Mouse (Mus musculus) neural tube, embryonic 12.5 days (tissue): ENCODE results near the gene Ugt1a2. TPM values are rescaled to one million over a fixed set of nuclear protein-coding genes. Genes with fewer than 3 reads are reported as not detected.
"Not testable (repeated sequence)": the region's sequence is repeated elsewhere in the genome, so short reads cannot be mapped to it uniquely, and the experiment has no call there.

Experiments
- ATAC-seq: fragments of 200-750 bp; cut with Nextera tagmentation; 2 replicates; pipeline ENCODE4 v1.8.0; 2017; ENCODE audit warnings: low read depth, mild to moderate bottlenecking, moderate TSS enrichment, moderate library complexity; ENCODE audit not compliant: low FRiP score
- H3K27ac ChIP-seq: fragments of 300-500 bp; sonication (generic); 2 replicates; pipeline ENCODE4 v1.5.1; 2016
- H3K27me3 ChIP-seq: fragments of 300-500 bp; sonication (generic); replicated peaks from 2 replicates; pipeline ENCODE4 v1.6.1; 2016; ENCODE audit warnings: mild to moderate bottlenecking
- H3K36me3 ChIP-seq: fragments of 300-500 bp; sonication (generic); 2 replicates; pipeline ENCODE4 v1.6.1; 2016; ENCODE audit warnings: mild to moderate bottlenecking
- H3K4me1 ChIP-seq: fragments of 300-500 bp; sonication (generic); 2 replicates; pipeline ENCODE4 v1.6.1; 2016
- H3K4me2 ChIP-seq: fragments of 300-500 bp; sonication (generic); replicated peaks from 2 replicates; pipeline ENCODE4 v1.6.1; 2016; ENCODE audit warnings: mild to moderate bottlenecking
- H3K4me3 ChIP-seq: fragments of 300-500 bp; sonication (generic); 2 replicates; pipeline ENCODE4 v1.5.1; 2016
- H3K9ac ChIP-seq: fragments of 300-500 bp; sonication (generic); 2 replicates; pipeline ENCODE4 v1.6.1; 2016; ENCODE audit warnings: mild to moderate bottlenecking
- H3K9me3 ChIP-seq: fragments of 300-500 bp; sonication (generic); 2 replicates; pipeline ENCODE4 v1.6.1; 2016; ENCODE audit warnings: mild to moderate bottlenecking
- WGBS: fragments of 180-500 bp; shearing (Covaris S2); methylation state at CpG from one replicate; pipeline ENCODE4 v1.1.7; 2016; 5-methylcytosine and 5-hydroxymethylcytosine counted together
- polyA plus RNA-seq: library from polyadenylated mRNA; unstranded; fragments of >200 nt; fragmentation: Nextera tagmentation; extraction: Ambion mirVana; gene quantifications from 2 replicates; pipeline ENCODE4 v1.2.1, GENCODE M21; 2016

The Ugt1a2 gene
- polyA plus RNA-seq, 1 experiment from 2014 or later: not detected

GRCm38 (mm10) chr1:88220336-88220735, 19.9 kb downstream of the Ugt1a2 start:
- H3K27ac ChIP-seq: no peak overlapping the region
- H3K36me3 ChIP-seq: no peaks in the 10 kb centered on the region
- H3K9me3 ChIP-seq: peaks cover 26% of the 10 kb centered on the region
- no peaks in the 10 kb centered on the region for H3K4me1 ChIP-seq
- H3K4me2 ChIP-seq: no peak overlapping the region
- H3K9ac ChIP-seq: no peak overlapping the region
- no peak overlapping the region for H3K4me3 ChIP-seq
- no peaks in the 10 kb centered on the region for H3K27me3 ChIP-seq
- no peak for ATAC-seq

- peaks cover 27% of the 10 kb centered on the region for H3K9me3 ChIP-seq
Measured at GRCm38 (mm10) chr1:88222216-88222615, 21.8 kb downstream of the Ugt1a2 start.

GRCm38 (mm10) chr1:88223011-88223515, 22.7 kb downstream of the Ugt1a2 start:
- H3K27me3 ChIP-seq, H3K9ac ChIP-seq, H3K36me3 ChIP-seq, H3K27ac ChIP-seq, H3K4me3 ChIP-seq, H3K4me2 ChIP-seq, H3K4me1 ChIP-seq, ATAC-seq: not testable (repeated sequence)
- peaks cover 31% of the 10 kb centered on the region for H3K9me3 ChIP-seq

More at GRCm38 (mm10) chr1:88222216-88222615, 21.8 kb downstream of the Ugt1a2 start:
- no peak for ATAC-seq
- Histone ChIP-seq H3K4me3 (no peak overlapping the region), H3K36me3 (no peaks in the 10 kb centered on the region), H3K27me3 (no peaks in the 10 kb centered on the region), H3K9ac (no peak overlapping the region), H3K4me1 (no peaks in the 10 kb centered on the region), H3K4me2 (no peak overlapping the region), H3K27ac (no peak overlapping the region)
- 49% methylated on average over 2 of the region's 2 CpGs for WGBS

- H3K9me3 ChIP-seq: peaks cover 36% of the 10 kb centered on the region
- 58% methylated on average over 1 of the region's 1 CpGs for WGBS
- H3K9ac ChIP-seq: no peak overlapping the region
- no peaks in the 10 kb centered on the region for H3K4me1 ChIP-seq
- no peaks in the 10 kb centered on the region for H3K36me3 ChIP-seq
- ATAC-seq: no peak
- no peak overlapping the region for H3K27ac ChIP-seq
- no peak overlapping the region for H3K4me3 ChIP-seq
- no peaks in the 10 kb centered on the region for H3K27me3 ChIP-seq
- no peak overlapping the region for H3K4me2 ChIP-seq
Measured at GRCm38 (mm10) chr1:88223591-88223990, 23.2 kb downstream of the Ugt1a2 start.

- Histone ChIP-seq H3K9me3 (peaks cover 42% of the 10 kb centered on the region), H3K27me3 (no peaks in the 10 kb centered on the region), H3K4me1 (no peaks in the 10 kb centered on the region), H3K4me3 (no peak overlapping the region), H3K9ac (no peak overlapping the region), H3K27ac (no peak overlapping the region), H3K36me3 (no peaks in the 10 kb centered on the region), H3K4me2 (no peak overlapping the region)
- WGBS: 72% methylated on average over 2 of the region's 2 CpGs
- ATAC-seq: no peak
Measured at GRCm38 (mm10) chr1:88224029-88224776, 23.8 kb downstream of the Ugt1a2 start.

- not testable (repeated sequence) for H3K4me3 ChIP-seq, H3K9ac ChIP-seq, ATAC-seq, H3K36me3 ChIP-seq, H3K27me3 ChIP-seq, H3K27ac ChIP-seq, H3K4me2 ChIP-seq, H3K4me1 ChIP-seq
- peaks cover 53% of the 10 kb centered on the region for H3K9me3 ChIP-seq
- WGBS: 36% methylated on average over 2 of the region's 2 CpGs
Measured at GRCm38 (mm10) chr1:88225301-88225700, 24.9 kb downstream of the Ugt1a2 start.

GRCm38 (mm10) chr1:88225741-88226140, 25.3 kb downstream of the Ugt1a2 start:
- Histone ChIP-seq H3K36me3 (no peaks in the 10 kb centered on the region), H3K9ac (no peak overlapping the region), H3K9me3 (peaks cover 57% of the 10 kb centered on the region), H3K4me1 (no peaks in the 10 kb centered on the region), H3K4me2 (no peak overlapping the region), H3K27me3 (no peaks in the 10 kb centered on the region), H3K4me3 (no peak overlapping the region), H3K27ac (no peak overlapping the region)
- no peak for ATAC-seq

GRCm38 (mm10) chr1:88226670-88227379, 26.4 kb downstream of the Ugt1a2 start, which contains the start of gene Mroh2a:
Gene Mroh2a, plus strand, starts transcription at chr1:88226986.
- H3K36me3 ChIP-seq: no peaks in the 10 kb centered on the region
- no peak within 1 kb of the TSS for H3K27ac ChIP-seq
- no peak for ATAC-seq
- no peaks in the 10 kb centered on the region for H3K27me3 ChIP-seq
- H3K9ac ChIP-seq: no peak within 1 kb of the TSS
- H3K4me1 ChIP-seq: no peaks in the 10 kb centered on the region
- no peak within 1 kb of the TSS for H3K4me3 ChIP-seq
- H3K4me2 ChIP-seq: no peak within 1 kb of the TSS
- WGBS: 55% methylated on average over 5 of the region's 5 CpGs
- H3K9me3 ChIP-seq: peaks cover 68% of the 10 kb centered on the region

GRCm38 (mm10) chr1:88227482-88227881, 27.1 kb downstream of the Ugt1a2 start:
- H3K36me3 ChIP-seq: no peaks in the 10 kb centered on the region
- H3K27me3 ChIP-seq: no peaks in the 10 kb centered on the region
- H3K9ac ChIP-seq: no peak overlapping the region
- no peak overlapping the region for H3K4me2 ChIP-seq
- WGBS: 59% methylated on average over 2 of the region's 2 CpGs
- peaks cover 71% of the 10 kb centered on the region for H3K9me3 ChIP-seq
- ATAC-seq: no peak
- no peaks in the 10 kb centered on the region for H3K4me1 ChIP-seq
- no peak overlapping the region for H3K4me3 ChIP-seq
- no peak overlapping the region for H3K27ac ChIP-seq

GRCm38 (mm10) chr1:88228121-88228520, 27.7 kb downstream of the Ugt1a2 start:
- H3K9ac ChIP-seq: no peak overlapping the region
- no peaks in the 10 kb centered on the region for H3K27me3 ChIP-seq
- H3K27ac ChIP-seq: no peak overlapping the region
- H3K9me3 ChIP-seq: peaks cover 77% of the 10 kb centered on the region
- no peaks in the 10 kb centered on the region for H3K4me1 ChIP-seq
- H3K36me3 ChIP-seq: no peaks in the 10 kb centered on the region
- H3K4me3 ChIP-seq: no peak overlapping the region
- no peak overlapping the region for H3K4me2 ChIP-seq
- ATAC-seq: no peak
- WGBS: 68% methylated on average over 7 of the region's 7 CpGs

- Histone ChIP-seq H3K4me1 (no peaks in the 10 kb centered on the region), H3K27me3 (no peaks in the 10 kb centered on the region), H3K36me3 (no peaks in the 10 kb centered on the region), H3K9ac (no peak overlapping the region), H3K4me3 (no peak overlapping the region), H3K27ac (no peak overlapping the region), H3K9me3 (peaks cover 92% of the 10 kb centered on the region), H3K4me2 (no peak overlapping the region)
- 79% methylated on average over 3 of the region's 3 CpGs for WGBS
- ATAC-seq: no peak
Measured at GRCm38 (mm10) chr1:88229566-88229965, 29.2 kb downstream of the Ugt1a2 start.

GRCm38 (mm10) chr1:88229986-88230385, 29.6 kb downstream of the Ugt1a2 start:
- Histone ChIP-seq H3K9ac (no peak overlapping the region), H3K27me3 (no peaks in the 10 kb centered on the region), H3K27ac (no peak overlapping the region), H3K4me1 (no peaks in the 10 kb centered on the region), H3K9me3 (peaks cover 96% of the 10 kb centered on the region), H3K4me2 (no peak overlapping the region), H3K4me3 (no peak overlapping the region), H3K36me3 (no peaks in the 10 kb centered on the region)
- no peak for ATAC-seq
- 87% methylated on average over 5 of the region's 5 CpGs for WGBS
